ENCODE assay signal across 9 mouse cellular contexts in genomic region chr1:158356051-158356461, GRCm38 (mm10). TPM values are rescaled to one million over a fixed set of nuclear protein-coding genes. Genes with fewer than 3 reads are reported as not detected.
DNase-seq lines count a peak whose midpoint lies in the region; ATAC-seq lines count a peak whose summit lies in the region.
"Had no signal": no experiment of that assay in that cellular context is flagged by ENCODE, and none has a peak within 500 bp of the region (broad histone marks: within the 10 kb centered on the region; RNA-seq: fewer than 3 reads in every experiment).

Brinp2 (minus strand) TSS chr1:158356326.

- DNase-seq in adrenal gland, adult 8-10 months: peak; percentile 69
- peak; percentile 14 to 18 for DNase-seq in gastrocnemius, adult 8-10 months (ENCODE audit: low spot score in 2 of 2)
- peak; percentile 88 to 95 for DNase-seq in layer of hippocampus, postnatal 14 days (ENCODE audit: low spot score in 2 of 2)
- peak; percentile 89 for DNase-seq in retina, embryonic 14.5 days (ENCODE audit: low spot score)
- DNase-seq in spleen, postnatal 10 days (ENCODE audit: low spot score in 2 of 2): no peak

- H3K36me3 ChIP-seq in hindbrain, embryonic 15.5 days: no peaks in the 10 kb centered on the region
- no peaks in the 10 kb centered on the region for H3K36me3 ChIP-seq in lung, embryonic 15.5 days

- H3K4me2 ChIP-seq in hindbrain, embryonic 15.5 days: peak within 1 kb of the TSS; percentile 69
- peak within 1 kb of the TSS; percentile 90 for H3K4me2 ChIP-seq in lung, embryonic 15.5 days

- peak within 1 kb of the TSS; percentile 62 for H3K9ac ChIP-seq in hindbrain, embryonic 15.5 days
- no peak within 1 kb of the TSS for H3K9ac ChIP-seq in lung, embryonic 15.5 days

- peaks cover 47% of the 10 kb centered on the region for H3K4me1 ChIP-seq in hindbrain, embryonic 15.5 days (replicated peaks)
- H3K4me1 ChIP-seq in lung, embryonic 15.5 days: peaks cover 15% of the 10 kb centered on the region

- peak; percentile 89 for ATAC-seq in common myeloid progenitor, adult 5-6 weeks (replicated peaks; ENCODE audit: low read depth, poor library complexity, severe bottlenecking)
- peak; percentile 98 for ATAC-seq in hindbrain, embryonic 15.5 days (ENCODE audit: low FRiP score, low read depth)
- peak; percentile 94 for ATAC-seq in lung, embryonic 15.5 days (ENCODE audit: borderline replicate concordance, extremely low read depth, low FRiP score, low TSS enrichment)

- H3K27ac ChIP-seq in hindbrain, embryonic 15.5 days (replicated peaks): peak within 1 kb of the TSS; percentile 81
- H3K27ac ChIP-seq in lung, embryonic 15.5 days: no peak within 1 kb of the TSS

- H3K27me3 ChIP-seq in hindbrain, embryonic 15.5 days: no peaks in the 10 kb centered on the region
- H3K27me3 ChIP-seq in lung, embryonic 15.5 days: peaks cover 37% of the 10 kb centered on the region

- H3K4me3 ChIP-seq in hindbrain, embryonic 15.5 days: peak within 1 kb of the TSS; percentile 54
- H3K4me3 ChIP-seq in lung, embryonic 15.5 days: peak within 1 kb of the TSS; percentile 54
- H3K4me3 ChIP-seq: erythroblast, embryonic 14.5 days had no signal

- under 1% methylated on average over 30 of the region's 30 CpGs for WGBS in hindbrain, embryonic 15.5 days
- WGBS in lung, embryonic 15.5 days: under 1% methylated on average over 30 of the region's 30 CpGs

- H3K9me3 ChIP-seq in hindbrain, embryonic 15.5 days: no peaks in the 10 kb centered on the region
- H3K9me3 ChIP-seq in lung, embryonic 15.5 days: no peaks in the 10 kb centered on the region

RNA-seq across cellular contexts. Expression of gene Brinp2, which starts in this region (rescaled TPM):
- total RNA-seq in adrenal gland, adult 8-10 months (2022): 1 to 10 TPM in 3 of 4 experiments, under 1 TPM in 1; 0.93 to 2.2 (median 1.2) TPM
- not detected in 2 replicates for total RNA-seq in common myeloid progenitor, adult 5-6 weeks (2017)
- under 1 TPM; 0.19 to 0.54 (median 0.35) TPM for total RNA-seq in gastrocnemius, adult 8-10 months (2022)
- polyA plus RNA-seq in hindbrain, embryonic 15.5 days (2015; fragmentation: Nextera tagmentation; extraction: Ambion mirVana): 26.6 and 29.5 TPM in 2 replicates
- 100 to 1,000 TPM in 1 of 2 experiments, 10 to 100 TPM in 1; 99.6 to 101 TPM for total RNA-seq in layer of hippocampus, postnatal 14 days (2021)
- 0.18 and 0.31 TPM in 2 replicates for polyA plus RNA-seq in lung, embryonic 15.5 days (2015; fragmentation: Nextera tagmentation; extraction: Ambion mirVana)
- polyA plus RNA-seq: erythroblast, embryonic 14.5 days had no signal

Comparison
In these comparisons a context has a peak if more than half of its experiments do, and no peak if none do; other contexts are left out.
1. RNA of gene Brinp2 (total RNA-seq): 99.6 to 101 TPM in layer of hippocampus, postnatal 14 days; 0.93 to 2.2 TPM in adrenal gland, adult 8-10 months, 0.19 to 0.54 TPM in gastrocnemius, adult 8-10 months and not detected in common myeloid progenitor, adult 5-6 weeks; every median in the first group is over 10 times any median in the second.
2. RNA of gene Brinp2 (polyA plus RNA-seq): 26.6 to 29.5 TPM in hindbrain, embryonic 15.5 days; 0.18 to 0.31 TPM in lung, embryonic 15.5 days; every median in the first group is over 10 times any median in the second.
3. Peak in ATAC-seq in common myeloid progenitor, adult 5-6 weeks; RNA of the gene not detected or under 1 TPM.
4. Peak in DNase-seq in gastrocnemius, adult 8-10 months; RNA of the gene not detected or under 1 TPM.
5. Peak in ATAC-seq, H3K4me3 ChIP-seq and H3K4me2 ChIP-seq in lung, embryonic 15.5 days; RNA of the gene not detected or under 1 TPM.
6. DNase-seq: peak in adrenal gland, adult 8-10 months (single experiment), layer of hippocampus, postnatal 14 days (2 of 2) and retina, embryonic 14.5 days (single experiment); none in spleen, postnatal 10 days (0 of 2).
7. Peak in every context shown above with its lines, with median percentiles within 50 percentile points of each other: ATAC-seq.